Mouse (Mus musculus) G1E (cell line): ENCODE results near the gene Itk. TPM values are rescaled to one million over a fixed set of nuclear protein-coding genes. Genes with fewer than 3 reads are reported as not detected.
A peak's percentile ranks its signal among the peaks of the same experiment; 100 is the strongest.

ENCODE experiments used
- ATAC-seq: 2 replicates; pipeline ENCODE4 v1.8.0; 2016; ENCODE audit warnings: mild to moderate bottlenecking; ENCODE audit not compliant: insufficient number of reproducible peaks, poor library complexity, low FRiP score, severe bottlenecking; ENCODE audit errors: extremely low read depth
- DNase-seq: peaks from one replicate; pipeline ENCODE4 v3.0.0; 2012; ENCODE audit warnings: low spot score
- H3K27me3 ChIP-seq: 2 replicates; pipeline ENCODE4 v1.6.1; 2012; ENCODE audit warnings: mild to moderate bottlenecking, low read length, inconsistent platforms; ENCODE audit not compliant: insufficient read depth
- H3K36me3 ChIP-seq: replicated peaks from 2 replicates; pipeline ENCODE3; 2012; ENCODE audit warnings: mild to moderate bottlenecking, inconsistent platforms
- H3K4me1 ChIP-seq: 2 replicates; pipeline ENCODE4 v1.6.1; 2012; ENCODE audit warnings: low read depth, low read length, inconsistent platforms, mixed read lengths; ENCODE audit not compliant: insufficient read depth
- H3K4me3 ChIP-seq: 2 replicates; pipeline ENCODE4 v1.5.1; 2012; ENCODE audit warnings: low read depth, mild to moderate bottlenecking, inconsistent platforms, low read length, moderate library complexity, mixed read lengths
- H3K9me3 ChIP-seq: replicated peaks from 2 replicates; pipeline ENCODE4 v1.6.1; 2012; ENCODE audit warnings: inconsistent platforms
- CTCF ChIP-seq: IDR thresholded peaks from 2 replicates; pipeline ENCODE4 v1.5.1; 2012; ENCODE audit warnings: low read depth, low read length, inconsistent platforms, mixed read lengths
- GATA1 ChIP-seq: IDR thresholded peaks from 2 replicates; pipeline ENCODE4 v1.6.1; 2012; ENCODE audit warnings: borderline replicate concordance, low read length, inconsistent platforms, mixed read lengths
- GATA2 ChIP-seq: IDR thresholded peaks from 2 replicates; pipeline ENCODE4 v1.6.1; 2012; ENCODE audit warnings: low read depth, low read length, inconsistent platforms, borderline replicate concordance
- POLR2AphosphoS5 ChIP-seq: IDR thresholded peaks from 2 replicates; pipeline ENCODE4 v1.6.1; 2012; ENCODE audit warnings: low read depth, low read length, inconsistent platforms; ENCODE audit not compliant: insufficient replicate concordance
- TAL1 ChIP-seq: conservative IDR thresholded peaks from 2 replicates; pipeline ENCODE4 v1.6.1; 2012; ENCODE audit warnings: low read depth, low read length, inconsistent platforms, mixed read lengths
- polyA plus RNA-seq: library from polyadenylated mRNA; stranded (reverse); fragments of >175 nt; gene quantifications from 2 replicates; pipeline ENCODE4 v1.2.3, GENCODE M21; 2012
- total RNA-seq, 2 experiments: library from RNA; stranded (forward) in 1 of 2; stranded (reverse) in 1 of 2; fragments of 200-1000 nt in 1 of 2; fragments of >200 nt in 1 of 2; fragmentation: Nextera tagmentation in 1 of 2; gene quantifications; 2 replicates each; pipeline ENCODE4 v1.2.3; 2014 to 2017

Itk gene
- total and polyA plus RNA-seq, 3 experiments = 0.05 to 1.1 (median 0.44) TPM

DNA sequence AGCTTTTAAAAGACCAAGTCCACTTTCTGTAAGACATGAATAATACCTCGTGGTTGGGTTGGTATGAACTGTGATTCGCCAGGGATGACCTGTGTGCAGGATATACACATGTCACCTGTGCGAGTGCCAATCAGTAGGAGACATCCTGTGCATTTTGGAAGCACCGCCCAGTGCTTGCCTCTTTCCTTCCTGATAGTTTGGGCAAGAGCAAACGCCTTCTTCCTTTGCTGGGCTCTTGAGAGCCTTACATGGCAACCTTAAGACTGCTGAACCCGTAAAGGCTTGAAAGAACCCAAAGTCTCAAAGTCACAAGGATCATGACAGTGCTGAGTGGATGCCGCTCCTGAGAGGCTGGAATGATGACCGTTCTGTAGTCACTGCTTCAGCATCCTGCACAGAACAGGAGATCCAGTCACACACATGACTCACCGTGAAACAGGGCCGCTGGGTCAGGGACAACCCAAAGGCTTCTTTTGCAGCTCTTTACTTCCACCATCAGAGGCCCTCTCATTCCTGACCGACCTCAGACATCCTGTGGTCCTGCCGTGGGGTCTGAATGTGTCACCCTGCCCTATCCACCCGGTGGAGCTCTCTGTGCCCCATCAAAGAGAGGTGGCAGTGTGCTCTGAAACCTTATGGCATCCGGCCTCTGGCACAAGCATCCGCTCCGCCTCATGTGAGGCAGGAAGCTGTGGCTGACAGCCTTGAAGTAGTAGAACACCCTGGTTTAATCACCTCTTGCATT is 62.9 kb downstream of the Itk start:
- Histone ChIP-seq H3K36me3 (no peaks in the 10 kb centered on the region), H3K4me1 (no peaks in the 10 kb centered on the region), H3K9me3 (no peaks in the 10 kb centered on the region), H3K27me3 (peaks cover 9% of the 10 kb centered on the region; the same call in 1 of the 2 replicates), H3K4me3 (no peak overlapping the region)
- ATAC-seq (no peak), DNase-seq (no peak)
- TF ChIP-seq TAL1 = no peak
- TF ChIP-seq CTCF = no peak
- TF ChIP-seq GATA2 = no peak
- TF ChIP-seq GATA1 = no peak
- TF ChIP-seq POLR2AphosphoS5 = no peak

DNA sequence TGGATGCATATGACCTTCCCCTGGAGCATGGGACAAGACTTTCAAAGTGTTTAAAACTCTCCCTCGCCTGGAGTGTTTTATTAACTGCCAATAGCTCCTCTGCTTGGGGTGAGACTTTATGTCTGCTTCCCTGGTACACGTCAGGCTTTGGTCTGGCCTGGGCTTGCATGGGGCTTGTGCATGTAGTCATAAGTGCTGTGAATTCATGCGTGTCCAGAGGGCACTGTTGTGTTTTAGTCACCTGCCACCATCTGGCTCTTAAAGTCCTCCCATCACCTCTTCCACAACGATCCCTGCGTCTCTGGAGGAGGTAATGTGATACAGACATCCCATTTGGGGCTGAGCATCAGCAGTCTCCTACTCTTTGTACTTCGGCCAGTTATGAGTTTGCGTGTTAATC is 67.8 kb downstream of the Itk start:
- Histone ChIP-seq H3K9me3 (no peaks in the 10 kb centered on the region), H3K4me1 (no peaks in the 10 kb centered on the region), H3K4me3 (no peak overlapping the region), H3K27me3 (peaks cover 12% of the 10 kb centered on the region), H3K36me3 (no peaks in the 10 kb centered on the region)
- DNase-seq = no peak
- ATAC-seq = no peak
- TF ChIP-seq TAL1 = no peak
- no peak for TF ChIP-seq CTCF
- TF ChIP-seq POLR2AphosphoS5 = no peak
- no peak for TF ChIP-seq GATA1
- TF ChIP-seq GATA2 = no peak

DNA sequence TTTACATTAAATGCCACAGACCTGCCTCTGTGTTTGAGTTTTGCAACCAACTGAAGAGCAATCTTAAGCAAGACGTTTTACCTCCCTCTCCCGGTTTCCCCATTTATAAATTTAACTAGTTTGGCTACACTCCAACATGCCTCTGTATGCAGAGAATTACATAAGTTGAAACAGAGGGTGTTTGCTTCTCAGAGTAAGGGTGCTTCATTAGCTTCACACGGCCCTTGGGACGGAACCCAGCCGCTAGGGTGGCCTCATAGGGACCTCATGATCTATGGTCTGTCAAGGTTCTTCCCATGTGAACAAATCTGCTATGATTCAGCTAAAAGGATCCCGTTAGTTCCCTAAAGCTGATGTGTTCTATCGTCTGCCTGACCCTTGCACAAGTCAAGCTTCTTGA is 74.8 kb downstream of the Itk start:
- DNase-seq (no peak), ATAC-seq (no peak)
- H3K4me3 ChIP-seq = no peak overlapping the region
- peaks cover 38% of the 10 kb centered on the region for H3K27me3 ChIP-seq
- peaks cover 18% of the 10 kb centered on the region for H3K4me1 ChIP-seq
- H3K36me3 ChIP-seq = no peaks in the 10 kb centered on the region
- no peaks in the 10 kb centered on the region for H3K9me3 ChIP-seq
- TF ChIP-seq GATA1 (no peak), POLR2AphosphoS5 (no peak), TAL1 (no peak), CTCF (no peak), GATA2 (no peak)

GRCm38 (mm10) chr11:46313851-46314250 is 75.5 kb downstream of the Itk start:
- H3K36me3 ChIP-seq = no peaks in the 10 kb centered on the region
- H3K27me3 ChIP-seq = peaks cover 38% of the 10 kb centered on the region
- no peak for ATAC-seq
- H3K9me3 ChIP-seq = no peaks in the 10 kb centered on the region
- DNase-seq = no peak
- H3K4me1 ChIP-seq = peaks cover 18% of the 10 kb centered on the region
- no peak overlapping the region for H3K4me3 ChIP-seq
- no peak for TF ChIP-seq CTCF
- TF ChIP-seq GATA2 = no peak
- no peak for TF ChIP-seq POLR2AphosphoS5
- no peak for TF ChIP-seq GATA1
- no peak for TF ChIP-seq TAL1

DNA sequence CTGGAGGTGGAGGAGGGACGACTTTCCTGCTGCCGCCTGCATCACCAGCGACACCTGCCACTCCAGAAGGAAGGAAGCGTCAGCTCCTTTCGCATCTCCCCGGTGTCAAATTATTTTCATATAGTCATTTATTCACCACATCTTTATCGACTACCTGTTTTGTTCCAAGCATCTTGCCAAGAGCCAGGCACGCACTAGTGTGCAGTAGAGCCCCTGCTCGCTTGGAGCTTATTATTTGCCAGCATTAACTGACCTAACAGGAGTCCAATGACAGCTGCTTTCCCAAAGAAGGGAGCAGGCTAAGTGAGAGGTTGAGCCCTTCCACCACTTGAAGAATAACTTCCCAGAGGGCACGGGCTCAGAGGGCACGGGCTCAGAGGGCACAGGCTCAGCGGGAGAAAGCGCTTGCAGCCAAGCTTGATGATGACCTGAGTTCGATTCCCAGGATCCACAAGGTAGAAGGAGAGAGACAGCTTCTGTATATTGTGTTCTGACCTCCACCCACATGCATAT is 76.7 kb downstream of the Itk start, which contains the start of gene Cyfip2:
Cyfip2 (minus strand) TSS at position 337 of the 513 bp plus-strand sequence.
- H3K4me1 ChIP-seq = peaks cover 18% of the 10 kb centered on the region
- H3K4me3 ChIP-seq = peak within 1 kb of the TSS; percentile 74
- no peak for DNase-seq
- ATAC-seq = no peak
- TF ChIP-seq GATA2 (no peak), CTCF (no peak), POLR2AphosphoS5 (no peak), TAL1 (no peak), GATA1 (no peak)
- H3K27me3 ChIP-seq = peaks cover 37% of the 10 kb centered on the region
- no peaks in the 10 kb centered on the region for H3K36me3 ChIP-seq
- no peaks in the 10 kb centered on the region for H3K9me3 ChIP-seq

DNA sequence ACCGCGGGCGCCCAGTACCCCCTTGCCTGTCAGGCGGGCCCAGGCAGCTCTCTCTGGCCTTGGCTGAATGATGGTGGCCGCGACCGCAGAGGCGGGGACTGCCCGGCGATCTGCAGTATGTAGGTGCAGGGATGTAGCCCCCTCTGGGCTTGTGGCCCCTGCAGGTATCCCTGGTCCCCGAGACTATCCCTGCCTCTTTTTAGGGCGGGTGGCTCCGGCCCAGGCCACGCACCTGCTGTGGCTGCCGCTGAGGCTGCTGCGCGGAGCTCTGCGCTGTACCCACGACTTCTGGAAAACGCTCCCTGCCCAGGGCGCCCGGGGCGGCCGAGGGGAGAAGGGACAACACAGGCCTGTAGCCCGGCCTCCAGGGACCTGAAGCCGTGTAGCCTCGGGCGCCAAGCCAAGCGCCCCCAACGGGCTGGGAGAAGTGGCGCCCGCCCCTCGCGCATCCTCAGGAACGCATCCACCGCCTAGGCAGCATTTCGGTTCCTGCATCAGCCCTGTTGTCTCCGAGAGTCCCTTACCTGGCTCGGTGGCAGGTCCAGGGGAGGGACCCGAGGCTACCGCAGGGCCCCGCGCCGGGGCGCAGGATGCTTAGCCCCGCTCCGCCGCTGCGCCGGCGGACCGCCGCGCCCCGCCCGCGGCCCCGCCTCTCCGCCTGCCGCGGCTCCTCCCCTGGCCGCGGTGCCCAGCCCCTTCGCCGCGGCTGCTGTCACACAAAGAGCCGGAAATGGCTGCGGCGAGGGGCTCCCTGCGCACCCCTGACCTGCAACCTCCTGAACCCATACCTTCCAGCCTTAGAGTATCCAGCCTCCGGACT is 77.4 kb downstream of the Itk start:
- ATAC-seq (peak; percentile 75), DNase-seq (peak; percentile 78)
- no peaks in the 10 kb centered on the region for H3K36me3 ChIP-seq
- peaks cover 18% of the 10 kb centered on the region for H3K4me1 ChIP-seq
- TF ChIP-seq POLR2AphosphoS5 = no peak
- TF ChIP-seq GATA1 = no peak
- TF ChIP-seq CTCF = no peak
- no peak for TF ChIP-seq GATA2
- TF ChIP-seq TAL1 = no peak
- no peaks in the 10 kb centered on the region for H3K9me3 ChIP-seq
- peak overlapping the region; percentile 74 for H3K4me3 ChIP-seq
- H3K27me3 ChIP-seq = peaks cover 33% of the 10 kb centered on the region
